Mouse (Mus musculus) natural killer cell, adult 2 months (primary cell): ENCODE results near the gene Klhl7.
"Not testable (repeated sequence)": the region's sequence is repeated elsewhere in the genome, so short reads cannot be mapped to it uniquely, and the experiment has no call there.

Experiments used
- DNase-seq, 2 experiments: peaks; one replicate each; pipeline ENCODE4 v3.0.0; 2022; ENCODE audit warnings: low spot score in 2 of 2

The Klhl7 gene

GRCm38 (mm10) chr5:24095393-24095792 lies 5.0 kb upstream of the Klhl7 start:
- no peak for DNase-seq

- no peak for DNase-seq
Observed at GRCm38 (mm10) chr5:24095881-24096280, 4.5 kb upstream of the Klhl7 start.

DNA sequence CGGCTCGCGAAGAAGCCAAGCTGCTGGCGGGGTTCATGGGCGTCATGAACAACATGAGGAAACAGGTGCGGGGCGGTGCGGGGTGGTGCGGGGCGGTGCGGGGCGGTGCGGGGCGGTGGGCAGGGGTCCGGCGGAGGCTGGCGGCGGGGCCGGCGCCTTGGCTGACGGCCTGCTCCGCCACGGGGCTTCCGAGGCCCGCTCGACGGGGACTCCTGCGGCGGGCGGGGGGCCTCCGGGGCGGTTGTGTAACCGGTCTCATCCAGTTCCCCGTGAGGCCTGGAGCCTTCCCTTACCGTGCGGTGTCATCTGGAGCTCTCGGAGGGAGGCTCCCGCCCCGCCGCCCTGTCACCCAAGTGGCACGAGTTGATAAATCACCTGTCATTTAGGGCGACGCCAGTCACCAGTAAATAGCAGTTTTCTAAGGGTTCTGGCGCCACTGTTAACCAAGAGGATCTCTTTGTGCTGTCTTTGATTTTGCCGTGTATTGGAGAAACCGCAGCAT lies 456 bp downstream of the Klhl7 start:
- DNase-seq, result peak; percentile 26 to 53

DNA sequence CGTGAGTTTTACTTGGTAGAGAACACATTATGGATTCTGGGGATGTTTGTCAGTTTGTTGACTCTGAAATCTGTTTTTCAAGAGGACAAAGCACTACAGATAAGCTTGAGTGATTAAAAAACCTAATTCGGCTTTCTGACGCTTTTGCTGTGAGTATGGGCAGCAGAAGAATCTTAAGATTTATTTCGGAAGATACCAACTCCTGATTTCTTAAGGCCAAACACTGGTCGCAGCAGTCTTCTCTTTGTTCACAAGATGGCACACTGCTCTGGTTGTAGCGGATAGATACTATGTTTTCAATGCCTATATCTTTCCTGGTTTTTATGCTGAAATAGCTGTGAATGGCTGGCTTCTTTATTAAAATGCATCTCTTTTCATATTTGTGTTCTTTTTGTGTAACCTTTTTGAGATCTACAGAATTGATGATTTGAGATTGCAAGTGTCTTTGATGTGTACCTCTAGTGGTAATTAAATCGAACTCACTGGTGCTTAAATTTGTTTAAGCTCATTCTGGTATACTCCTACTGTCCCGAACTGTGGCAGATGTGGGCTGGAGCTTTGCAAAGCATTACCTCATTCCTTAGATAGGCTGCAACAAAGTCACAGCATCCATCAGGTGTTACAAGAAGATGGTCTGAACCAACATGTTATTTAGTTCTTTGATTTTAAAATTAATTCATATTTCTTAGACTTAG lies 1.2 kb downstream of the Klhl7 start:
- DNase-seq, result no peak

- not testable (repeated sequence) for DNase-seq
Observed at GRCm38 (mm10) chr5:24103235-24103634, 2.8 kb downstream of the Klhl7 start.

GRCm38 (mm10) chr5:24103841-24104240 lies 3.4 kb downstream of the Klhl7 start:
- DNase-seq, result no peak

- DNase-seq, result no peak
Observed at GRCm38 (mm10) chr5:24107071-24107739, 6.8 kb downstream of the Klhl7 start.

DNA sequence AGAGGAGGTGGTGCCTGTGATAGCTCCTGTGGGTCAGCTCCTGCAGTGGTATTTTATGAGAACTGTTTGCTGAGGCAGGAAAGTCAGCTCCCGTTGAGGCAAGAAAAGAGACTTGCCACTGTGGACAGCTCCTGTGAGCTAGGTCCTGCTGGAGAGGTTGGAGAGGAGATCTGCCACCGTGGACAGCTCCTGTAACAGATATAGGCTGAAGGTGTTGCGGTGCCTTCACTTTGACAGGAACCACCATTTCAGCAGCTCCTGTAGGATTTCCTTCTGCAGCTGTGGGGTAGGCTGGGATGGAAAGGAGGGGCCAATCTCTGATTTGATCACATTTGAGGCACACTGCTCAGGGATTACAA lies 7.3 kb downstream of the Klhl7 start:
- no peak for DNase-seq

DNA sequence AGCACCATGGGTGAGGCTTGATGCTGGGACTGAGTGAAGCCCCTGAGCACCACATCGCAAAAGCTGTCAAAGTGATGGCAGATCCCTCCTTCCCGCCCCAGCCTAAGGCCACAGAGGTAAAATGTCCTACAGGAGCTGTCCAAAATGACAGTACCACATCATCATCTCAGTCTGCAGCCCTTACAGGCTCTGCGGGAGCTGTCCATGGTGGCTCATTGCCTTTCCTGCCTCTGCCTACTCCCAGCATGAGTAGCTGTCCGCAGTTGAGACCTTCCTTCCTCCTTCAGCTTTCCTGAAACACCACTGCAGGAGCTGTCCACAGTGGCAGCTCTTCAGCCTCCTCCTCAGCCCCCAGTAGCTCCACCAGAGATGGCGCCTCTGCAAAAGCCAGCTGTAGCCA lies 9.7 kb downstream of the Klhl7 start:
- DNase-seq, result no peak

DNA sequence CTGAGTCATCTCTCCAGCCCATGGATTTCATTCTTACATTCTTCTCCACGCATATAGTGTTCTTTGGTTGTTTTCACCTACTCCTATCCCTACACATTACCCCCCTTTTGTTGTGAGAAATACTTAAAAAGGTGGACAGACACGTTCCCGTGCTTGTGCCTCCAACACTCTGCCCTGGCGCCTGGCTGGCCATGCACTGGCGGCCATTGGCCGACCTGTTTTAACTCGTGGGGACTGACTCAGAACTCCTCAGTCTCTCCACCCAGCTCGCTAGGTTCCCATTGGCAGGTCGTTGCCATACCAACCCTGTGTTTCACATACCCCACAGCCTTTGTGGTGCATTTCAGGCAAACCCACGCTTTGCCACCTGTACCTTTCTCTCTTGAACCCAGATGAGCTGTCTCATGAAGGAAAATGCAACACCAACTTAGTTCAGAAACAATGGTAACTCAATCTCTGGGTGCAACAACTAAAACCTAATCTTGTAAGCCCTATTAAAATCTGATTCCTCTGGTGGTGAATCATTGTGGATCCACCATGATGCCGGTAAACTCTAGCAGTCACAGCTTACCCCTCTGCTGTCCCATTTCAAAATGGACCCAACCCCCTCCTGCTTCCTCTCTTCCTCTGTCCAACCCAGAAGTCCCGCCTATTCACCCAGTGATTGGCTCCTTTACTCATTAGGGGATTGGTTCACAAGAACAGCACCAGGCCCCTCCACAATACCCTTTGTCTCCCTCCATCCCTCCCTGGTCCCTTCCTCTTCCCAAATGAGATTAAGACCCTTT lies 11.9 kb downstream of the Klhl7 start:
- DNase-seq, result no peak

GRCm38 (mm10) chr5:24122221-24122620 lies 21.8 kb downstream of the Klhl7 start:
- DNase-seq, result no peak

DNA sequence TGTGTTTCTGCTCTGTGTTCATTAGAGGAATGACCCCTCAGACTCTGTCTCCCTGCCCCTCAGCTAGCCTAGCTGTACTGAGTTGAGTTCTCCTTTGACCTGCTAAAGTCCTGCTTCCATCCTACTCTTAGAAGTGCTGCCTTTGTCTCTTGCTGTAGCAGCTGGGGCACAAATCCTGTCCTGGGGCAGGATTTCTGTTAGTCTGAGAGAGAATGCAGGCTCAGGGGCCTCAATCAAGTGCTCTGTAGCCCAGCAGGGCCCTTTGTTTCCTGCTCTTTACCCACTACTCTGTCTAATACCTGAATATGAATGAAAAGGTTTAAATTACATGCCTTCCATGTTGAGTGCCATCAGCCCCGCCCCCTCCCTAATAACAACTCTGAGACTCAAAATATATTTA lies 23.8 kb downstream of the Klhl7 start:
- no peak for DNase-seq

DNA sequence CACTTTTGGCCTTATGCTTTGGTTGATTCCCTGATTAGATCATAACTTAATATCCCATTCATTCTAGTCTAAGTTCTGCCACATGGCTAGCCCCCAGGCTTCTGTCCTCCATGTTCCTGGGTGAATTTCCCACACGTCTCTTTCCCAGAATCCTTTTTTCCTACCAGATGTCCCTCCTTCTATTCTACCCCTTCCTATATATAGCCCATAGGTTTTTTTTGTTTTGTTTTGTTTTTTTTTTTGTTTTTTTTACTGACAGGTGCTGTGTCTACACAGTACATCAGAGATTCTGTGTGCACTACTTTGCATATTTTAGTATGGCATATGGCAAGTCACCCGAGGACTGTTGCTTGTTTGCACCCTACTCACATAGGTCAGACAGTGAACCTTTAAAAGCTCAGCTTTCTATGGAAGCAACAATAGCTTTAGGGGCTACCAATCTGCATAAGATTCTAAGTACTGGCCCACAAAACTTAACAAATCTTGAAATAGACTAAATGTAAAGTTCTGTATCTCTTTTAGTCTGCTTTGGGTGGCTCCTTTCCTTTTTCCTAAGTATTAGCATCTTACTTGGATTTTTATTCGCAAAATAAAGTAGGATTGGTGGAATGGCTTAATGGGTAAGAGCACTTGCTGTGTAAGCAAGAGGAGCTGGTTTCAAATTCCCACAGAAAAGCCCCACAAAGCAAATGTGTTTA lies 24.3 kb downstream of the Klhl7 start:
- no peak for DNase-seq

DNA sequence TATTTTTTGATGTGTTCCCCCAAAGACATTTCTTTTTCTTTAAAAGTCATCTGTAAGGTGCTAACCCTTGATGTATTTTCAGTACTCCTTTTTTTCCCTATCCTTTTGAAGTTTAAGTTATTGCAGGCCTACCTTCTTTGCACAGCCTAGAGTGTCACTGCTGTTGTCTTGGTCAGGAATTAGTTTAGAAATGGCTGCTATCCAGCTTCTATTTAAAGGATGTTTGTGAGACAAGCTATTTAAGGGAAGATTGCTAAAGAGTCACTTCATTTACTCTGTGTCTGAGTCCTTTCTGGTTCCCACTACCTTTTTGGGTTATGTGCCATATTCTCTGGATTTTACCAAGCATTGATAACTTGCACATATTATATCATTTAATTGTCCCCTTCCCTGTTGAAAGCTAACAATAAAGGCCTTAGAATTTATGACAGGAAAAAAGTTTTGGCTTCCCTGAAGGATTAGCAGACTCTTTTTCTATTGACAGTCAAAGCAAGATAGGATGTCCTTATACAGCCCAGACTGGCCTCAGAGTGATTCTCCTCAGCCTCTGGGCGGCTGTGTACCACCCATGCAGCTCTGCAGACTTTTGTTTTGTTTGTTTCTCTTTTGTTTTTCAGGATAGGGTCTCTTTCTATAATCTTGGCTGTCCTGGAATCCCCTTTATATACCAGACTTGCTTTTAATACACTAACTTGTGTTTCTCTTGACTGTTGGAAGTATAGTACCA lies 25.7 kb downstream of the Klhl7 start:
- no peak for DNase-seq

DNA sequence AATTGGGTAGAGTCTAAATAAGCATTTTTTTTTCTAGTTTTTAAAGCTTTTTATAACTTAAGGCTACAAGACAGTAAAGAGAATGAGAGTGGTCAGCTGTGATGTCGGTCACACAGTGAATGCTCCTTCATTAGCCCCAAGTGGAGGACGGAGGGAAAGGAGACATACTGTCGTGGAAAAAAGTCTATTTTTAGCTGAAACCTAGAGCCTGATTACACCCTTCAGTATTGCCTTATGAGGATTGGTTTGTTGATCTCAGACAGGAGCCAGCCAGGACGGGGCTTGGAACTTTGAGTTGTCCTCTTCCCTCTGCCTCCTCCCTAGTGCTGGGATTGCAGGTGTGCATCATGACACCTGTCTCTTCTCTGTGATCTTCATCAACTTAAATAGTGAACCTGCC lies 26.6 kb downstream of the Klhl7 start:
- no peak for DNase-seq

GRCm38 (mm10) chr5:24146964-24147363 lies 46.6 kb downstream of the Klhl7 start:
- DNase-seq, result no peak

DNA sequence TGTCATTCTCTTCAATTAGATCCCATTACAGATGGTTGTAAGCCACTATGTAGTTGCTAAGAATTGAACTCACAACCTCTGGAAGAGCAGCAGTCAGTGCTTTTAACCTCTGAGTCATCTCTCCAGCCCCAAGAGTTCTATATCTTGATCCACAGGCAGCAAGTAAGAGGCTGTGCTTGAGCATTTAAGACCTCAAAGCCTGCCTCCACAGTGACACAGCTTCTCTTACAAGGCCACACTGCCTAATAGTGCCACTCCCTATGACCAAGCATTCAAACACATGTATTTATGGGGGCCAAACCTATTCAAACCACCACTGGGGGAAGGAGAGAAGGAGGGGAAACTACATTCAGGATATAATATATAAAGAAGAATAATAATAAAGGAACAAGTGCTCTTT lies 51.8 kb downstream of the Klhl7 start:
- DNase-seq, result no peak

DNA sequence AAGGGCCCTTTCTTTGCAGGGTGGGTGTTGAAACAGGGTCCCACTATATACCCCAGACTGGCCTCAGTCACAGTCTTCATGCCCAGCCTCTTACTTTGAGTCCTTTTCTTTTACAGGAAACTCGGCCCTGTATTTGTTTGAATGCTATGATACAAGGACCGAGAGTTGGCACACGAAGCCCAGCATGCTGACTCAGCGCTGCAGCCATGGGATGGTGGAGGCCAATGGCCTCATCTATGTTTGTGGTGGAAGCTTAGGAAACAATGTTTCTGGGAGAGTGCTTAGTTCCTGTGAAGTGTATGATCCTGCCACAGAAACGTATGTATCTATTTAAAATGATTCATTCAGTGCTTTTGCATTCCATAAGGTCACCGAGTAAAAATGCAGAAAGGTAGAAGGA lies 56.4 kb downstream of the Klhl7 start:
- DNase-seq, result no peak

DNA sequence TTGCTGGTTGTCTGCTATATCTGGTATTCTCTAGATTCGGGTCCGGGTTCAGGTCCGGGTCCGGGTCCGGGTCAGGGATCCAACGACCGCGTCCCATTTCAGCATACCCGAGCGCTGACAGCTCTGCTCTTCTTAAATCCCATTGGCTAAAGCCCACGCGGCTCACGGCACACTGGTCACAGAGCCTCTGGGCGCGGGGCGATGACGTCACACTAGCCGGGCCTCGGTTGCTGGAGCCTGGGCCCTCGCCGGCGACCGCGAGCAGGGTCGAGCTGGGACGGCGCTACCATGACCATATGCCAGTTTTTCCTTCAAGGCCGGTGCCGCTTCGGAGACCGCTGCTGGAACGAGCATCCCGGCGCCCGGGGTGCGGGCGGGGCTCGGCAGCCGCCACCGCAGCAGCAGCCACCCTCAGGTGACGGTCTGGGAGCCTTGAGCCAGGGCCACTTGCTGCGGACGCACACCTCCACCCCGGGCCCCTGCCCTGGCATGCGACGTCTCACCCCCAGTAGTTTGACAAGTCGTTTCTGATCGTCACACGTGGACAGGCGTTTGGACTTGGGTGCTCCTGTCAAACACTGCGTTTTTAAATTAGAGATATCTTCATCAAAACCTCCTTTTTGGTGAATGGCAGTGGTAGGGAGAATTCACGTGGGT lies 64.5 kb downstream of the Klhl7 start, which contains the start of gene Nupl2:
Nupl2 (plus strand) TSS at position 175 of the 657 bp plus-strand sequence.
- DNase-seq, result peak; percentile 85 to 91

DNA sequence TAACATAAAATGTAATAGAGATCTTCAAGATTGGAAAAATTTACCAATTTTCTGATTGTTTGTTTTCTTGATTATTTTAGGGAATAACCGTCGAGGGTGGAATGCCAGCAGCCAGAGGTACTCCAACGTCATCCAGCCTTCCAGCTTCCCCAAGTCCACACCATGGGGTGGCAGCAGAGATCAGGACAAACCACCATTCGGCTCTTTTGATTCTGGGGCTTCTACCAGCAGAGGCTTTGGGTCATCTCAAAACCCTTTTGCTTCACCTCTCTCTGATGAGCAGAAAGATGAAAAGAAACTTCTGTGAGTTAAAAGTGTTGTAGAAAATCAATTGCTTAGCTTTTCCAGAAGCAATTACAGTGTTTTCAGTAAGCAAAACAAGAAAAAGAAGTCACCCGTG lies 66.9 kb downstream of the Klhl7 start:
- no peak for DNase-seq

DNA sequence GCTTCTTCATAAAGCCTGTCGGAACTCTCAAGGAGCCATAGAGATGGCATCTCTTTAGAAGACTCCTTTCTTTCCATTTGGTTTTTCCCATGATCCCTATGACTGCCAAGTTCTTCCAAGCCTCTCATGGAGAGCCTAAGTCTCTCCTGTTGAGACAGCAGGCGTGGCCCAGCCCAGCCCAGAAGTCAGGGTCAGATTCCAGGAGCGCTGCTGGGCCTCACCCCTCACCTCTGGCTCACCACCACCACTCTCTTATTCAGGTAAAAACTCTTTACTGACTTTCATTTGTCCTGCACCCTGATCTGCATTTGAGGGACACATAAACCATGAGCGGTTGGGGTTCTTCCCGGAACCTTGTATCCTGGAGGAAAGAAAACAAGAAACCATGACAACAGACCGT lies 69.5 kb downstream of the Klhl7 start:
- DNase-seq, result no peak
